Mouse (Mus musculus): ENCODE results near the gene Slc22a22. TPM values are rescaled to one million over a fixed set of nuclear protein-coding genes. Genes with fewer than 3 reads are reported as not detected.
"Not testable (repeated sequence)": the region's sequence is repeated elsewhere in the genome, so short reads cannot be mapped to it uniquely, and the experiment has no call there.

The Slc22a22 gene
- polyA plus RNA-seq, 1 experiment from 2014 or later, result not detected

DNA sequence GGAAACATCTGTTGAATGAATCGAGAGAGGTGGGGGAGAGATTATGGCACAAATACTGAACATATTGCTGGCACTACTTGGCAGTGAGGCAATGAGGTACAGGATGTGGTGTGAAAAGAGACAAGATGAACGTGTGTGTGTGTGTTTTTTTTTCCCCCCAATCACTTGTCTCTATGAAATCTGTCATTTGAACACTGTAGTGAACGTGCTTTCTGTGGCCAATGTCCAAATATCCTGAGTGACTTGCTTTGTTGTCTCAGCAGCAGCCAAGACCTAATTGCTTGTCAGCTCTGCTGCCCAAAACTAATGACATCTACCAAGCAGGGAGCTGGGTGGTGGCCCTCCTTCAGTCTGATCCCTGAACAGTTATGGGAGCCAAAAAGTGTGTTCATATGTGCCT is 136.9 kb downstream of the Slc22a22 start:
- Histone ChIP-seq H3K4me1 (no peaks in the 10 kb centered on the region), H3K9ac (no peak overlapping the region), H3K27ac (no peak overlapping the region), H3K27me3 (no peaks in the 10 kb centered on the region), H3K4me2 (no peak overlapping the region), H3K9me3 (no peaks in the 10 kb centered on the region), H3K36me3 (no peaks in the 10 kb centered on the region), H3K4me3 (no peak overlapping the region)
- no peak for ATAC-seq (ENCODE audit: insufficient number of reproducible peaks, low FRiP score, low TSS enrichment, low read depth)
- WGBS, result 27% methylated on average over 3 of the region's 3 CpGs

DNA sequence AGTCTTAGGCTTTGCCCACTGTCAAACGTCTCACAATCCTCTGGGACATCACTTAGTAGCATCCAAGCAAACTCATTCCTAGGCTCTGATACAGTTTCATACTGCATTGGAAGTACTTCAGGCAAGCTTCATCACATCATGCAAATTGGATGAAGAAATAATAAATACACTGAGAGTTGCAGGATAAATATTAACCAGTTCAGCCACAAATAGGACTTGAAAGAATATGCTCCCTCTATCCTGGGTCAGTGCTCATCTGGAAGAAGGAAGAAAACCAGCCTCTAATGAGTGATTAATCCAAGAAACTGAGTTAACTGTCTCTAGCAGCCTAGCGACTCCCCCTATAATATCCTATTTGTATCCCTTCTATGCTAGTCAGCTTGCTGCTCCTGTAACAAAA is 146.1 kb downstream of the Slc22a22 start:
- Histone ChIP-seq H3K27me3 (no peaks in the 10 kb centered on the region), H3K36me3 (no peaks in the 10 kb centered on the region), H3K4me2 (no peak overlapping the region), H3K4me3 (no peak overlapping the region), H3K9ac (no peak overlapping the region), H3K27ac (no peak overlapping the region), H3K4me1 (no peaks in the 10 kb centered on the region), H3K9me3 (no peaks in the 10 kb centered on the region)
- ATAC-seq (ENCODE audit: insufficient number of reproducible peaks, low FRiP score, low TSS enrichment, low read depth), result no peak
- WGBS, result 73% methylated on average over 2 of the region's 2 CpGs

- no peak overlapping the region for H3K9ac ChIP-seq
These were observed 159.4 kb downstream of the Slc22a22 start for GRCm38 (mm10) chr15:57318001-57318400.

DNA sequence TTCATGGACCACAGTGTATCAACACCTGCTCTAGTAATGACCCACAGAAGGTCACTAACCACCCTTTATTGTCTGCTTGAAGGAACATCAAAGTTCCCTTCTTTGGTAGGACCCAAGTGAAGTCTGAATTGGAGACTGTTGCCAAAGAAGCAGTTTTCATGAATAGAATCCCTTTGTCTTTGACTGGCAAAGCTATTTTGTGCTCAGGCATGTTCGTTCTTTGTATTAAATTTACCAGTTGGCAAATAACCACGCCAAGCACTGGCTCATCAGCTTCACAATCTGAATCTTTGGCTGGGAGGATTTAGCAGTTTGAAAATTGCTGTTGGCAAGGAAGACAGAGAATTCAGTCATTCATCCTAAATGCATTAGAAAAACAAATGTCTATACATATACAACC is 160.9 kb downstream of the Slc22a22 start:
- no peak for ATAC-seq (ENCODE audit: insufficient number of reproducible peaks, low FRiP score, low TSS enrichment, low read depth)
- no peaks in the 10 kb centered on the region; the same call in 1 of the 2 replicates for H3K9me3 ChIP-seq
- no peak overlapping the region for H3K4me2 ChIP-seq
- H3K36me3 ChIP-seq, result no peaks in the 10 kb centered on the region
- no peak overlapping the region for H3K27ac ChIP-seq
- H3K4me3 ChIP-seq, result no peak overlapping the region
- WGBS, result 82% methylated on average over 2 of the region's 2 CpGs
- no peak overlapping the region for H3K9ac ChIP-seq
- no peaks in the 10 kb centered on the region for H3K27me3 ChIP-seq
- H3K4me1 ChIP-seq, result no peaks in the 10 kb centered on the region

More at GRCm38 (mm10) chr15:57318001-57318400, 159.4 kb downstream of the Slc22a22 start:
- Histone ChIP-seq H3K4me1 (no peaks in the 10 kb centered on the region), H3K27me3 (no peaks in the 10 kb centered on the region), H3K27ac (no peak overlapping the region), H3K36me3 (no peaks in the 10 kb centered on the region), H3K9me3 (no peaks in the 10 kb centered on the region), H3K4me2 (no peak overlapping the region), H3K4me3 (no peak overlapping the region)
- ATAC-seq (ENCODE audit: insufficient number of reproducible peaks, low FRiP score, low TSS enrichment, low read depth), result no peak
- 70% methylated on average over 2 of the region's 2 CpGs for WGBS

DNA sequence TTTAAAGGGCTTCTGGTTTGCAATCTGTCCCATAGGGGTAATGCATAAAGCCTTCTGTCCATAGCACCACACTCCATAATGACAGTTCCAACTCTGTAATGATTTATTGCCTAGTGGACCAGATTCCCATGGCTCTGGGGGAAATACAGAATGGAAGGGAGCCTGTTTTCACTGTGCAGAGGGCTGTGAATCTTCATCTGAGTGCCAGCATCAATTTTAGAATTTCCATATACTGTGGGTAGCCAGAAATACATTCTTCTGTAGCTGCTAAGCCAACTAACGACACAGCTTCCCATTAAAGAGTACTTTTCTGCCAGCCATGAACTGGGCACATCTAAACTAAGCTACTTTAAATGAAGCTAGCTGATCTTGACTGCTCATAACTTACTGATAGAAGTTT is 174.7 kb downstream of the Slc22a22 start:
- no peak for ATAC-seq (ENCODE audit: insufficient number of reproducible peaks, low FRiP score, low TSS enrichment, low read depth)
- H3K27ac ChIP-seq, result no peak overlapping the region
- H3K9me3 ChIP-seq, result no peaks in the 10 kb centered on the region
- H3K9ac ChIP-seq, result no peak overlapping the region
- no peaks in the 10 kb centered on the region for H3K27me3 ChIP-seq
- H3K4me2 ChIP-seq, result no peak overlapping the region
- 44% methylated on average over 1 of the region's 1 CpGs for WGBS
- no peaks in the 10 kb centered on the region for H3K4me1 ChIP-seq
- H3K4me3 ChIP-seq, result no peak overlapping the region
- no peaks in the 10 kb centered on the region for H3K36me3 ChIP-seq

GRCm38 (mm10) chr15:57278505-57278904 is 198.9 kb downstream of the Slc22a22 start:
- Histone ChIP-seq H3K27ac (no peak overlapping the region), H3K9ac (no peak overlapping the region), H3K4me3 (no peak overlapping the region), H3K4me2 (no peak overlapping the region), H3K27me3 (no peaks in the 10 kb centered on the region), H3K9me3 (no peaks in the 10 kb centered on the region), H3K4me1 (no peaks in the 10 kb centered on the region), H3K36me3 (no peaks in the 10 kb centered on the region)
- ATAC-seq (ENCODE audit: insufficient number of reproducible peaks, low FRiP score, low TSS enrichment, low read depth), result no peak
- 38% methylated on average over 1 of the region's 1 CpGs for WGBS

DNA sequence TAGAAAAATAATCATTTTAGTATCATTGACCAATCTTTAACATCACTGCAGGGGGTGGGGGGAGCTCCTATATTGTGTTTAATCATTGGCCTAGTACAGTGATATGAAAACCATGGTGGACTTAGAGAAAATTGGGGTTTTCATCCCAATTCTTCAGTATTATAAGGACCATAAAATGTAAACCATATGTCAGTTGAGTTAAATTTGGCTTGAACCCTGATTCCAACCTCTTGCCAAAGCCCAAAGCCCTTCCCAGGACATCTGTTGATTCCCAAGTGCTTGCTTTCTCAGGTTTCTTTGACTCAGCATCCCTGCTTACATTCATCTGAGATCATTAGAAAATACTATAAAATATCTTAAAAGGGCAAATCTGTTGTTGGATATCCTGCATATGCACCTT is 201.0 kb downstream of the Slc22a22 start:
- H3K4me1 ChIP-seq, result no peaks in the 10 kb centered on the region
- no peak overlapping the region for H3K27ac ChIP-seq
- H3K9ac ChIP-seq, result no peak overlapping the region
- H3K4me2 ChIP-seq, result no peak overlapping the region
- H3K9me3 ChIP-seq, result no peaks in the 10 kb centered on the region
- H3K36me3 ChIP-seq, result no peaks in the 10 kb centered on the region
- no peak overlapping the region for H3K4me3 ChIP-seq
- no peaks in the 10 kb centered on the region for H3K27me3 ChIP-seq
- ATAC-seq (ENCODE audit: insufficient number of reproducible peaks, low FRiP score, low TSS enrichment, low read depth), result no peak

- not testable (repeated sequence) for H3K36me3 ChIP-seq; H3K4me2 ChIP-seq; H3K9me3 ChIP-seq; ATAC-seq (ENCODE audit: insufficient number of reproducible peaks, low FRiP score, low TSS enrichment, low read depth); H3K27ac ChIP-seq; H3K4me1 ChIP-seq; H3K4me3 ChIP-seq; H3K27me3 ChIP-seq; H3K9ac ChIP-seq
- 89% methylated on average over 1 of the region's 1 CpGs for WGBS
These were observed 237.4 kb downstream of the Slc22a22 start for GRCm38 (mm10) chr15:57240061-57240460.

DNA sequence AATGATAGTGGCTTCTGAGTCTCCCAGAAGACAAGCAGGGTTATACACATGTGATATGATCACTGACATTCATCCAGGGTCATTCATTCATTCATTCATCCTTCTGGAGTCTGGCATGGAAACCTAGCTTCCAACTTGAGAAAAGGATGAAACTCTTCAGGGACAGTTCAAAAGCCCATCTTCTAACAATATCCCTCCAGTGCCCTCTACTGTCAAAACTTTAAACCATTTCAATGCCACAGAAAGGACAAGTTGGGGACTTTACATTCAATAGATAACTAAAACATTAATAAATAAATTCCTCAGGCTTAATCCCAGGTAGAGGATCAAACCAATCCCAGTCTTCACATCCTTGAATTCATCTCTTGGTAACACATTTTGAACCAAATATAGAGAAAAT is 247.0 kb downstream of the Slc22a22 start:
- no peak overlapping the region for H3K4me2 ChIP-seq
- ATAC-seq (ENCODE audit: insufficient number of reproducible peaks, low FRiP score, low TSS enrichment, low read depth), result no peak
- H3K4me1 ChIP-seq, result no peaks in the 10 kb centered on the region
- no peak overlapping the region for H3K9ac ChIP-seq
- no peaks in the 10 kb centered on the region for H3K27me3 ChIP-seq
- H3K36me3 ChIP-seq, result no peaks in the 10 kb centered on the region
- no peaks in the 10 kb centered on the region for H3K9me3 ChIP-seq
- H3K27ac ChIP-seq, result no peak overlapping the region
- no peak overlapping the region for H3K4me3 ChIP-seq

DNA sequence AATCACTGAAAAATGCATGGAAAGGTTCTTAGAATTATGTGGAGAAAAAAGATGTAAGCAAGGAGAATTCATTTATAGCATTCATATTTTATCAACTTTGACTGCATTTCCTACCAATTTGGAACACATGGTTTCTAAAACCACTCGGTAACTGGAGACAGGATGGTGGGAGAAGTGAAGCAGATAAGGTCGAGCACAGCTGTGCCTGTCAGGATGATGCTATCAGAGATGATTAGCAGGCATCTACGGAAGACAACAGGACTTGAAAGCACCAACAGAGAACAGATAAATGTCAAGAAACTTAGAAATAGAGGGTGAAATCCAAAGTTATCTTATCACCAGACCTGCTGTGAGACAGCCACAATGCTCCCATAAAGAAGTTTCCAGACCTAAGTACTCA is 272.1 kb downstream of the Slc22a22 start:
- H3K4me2 ChIP-seq, result no peak overlapping the region
- no peaks in the 10 kb centered on the region for H3K27me3 ChIP-seq
- no peak overlapping the region for H3K4me3 ChIP-seq
- H3K9ac ChIP-seq, result no peak overlapping the region
- H3K27ac ChIP-seq, result no peak overlapping the region
- no peaks in the 10 kb centered on the region for H3K36me3 ChIP-seq
- ATAC-seq (ENCODE audit: insufficient number of reproducible peaks, low FRiP score, low TSS enrichment, low read depth), result no peak
- H3K9me3 ChIP-seq, result no peaks in the 10 kb centered on the region
- WGBS, result 49% methylated on average over 3 of the region's 3 CpGs
- H3K4me1 ChIP-seq, result no peaks in the 10 kb centered on the region

GRCm38 (mm10) chr15:57204444-57204930 is 272.9 kb downstream of the Slc22a22 start:
- H3K4me1 ChIP-seq, result no peaks in the 10 kb centered on the region
- ATAC-seq (ENCODE audit: insufficient number of reproducible peaks, low FRiP score, low TSS enrichment, low read depth), result no peak
- H3K4me2 ChIP-seq, result no peak overlapping the region
- H3K27me3 ChIP-seq, result no peaks in the 10 kb centered on the region
- H3K36me3 ChIP-seq, result no peaks in the 10 kb centered on the region
- no peak overlapping the region for H3K4me3 ChIP-seq
- H3K9ac ChIP-seq, result no peak overlapping the region
- no peak overlapping the region for H3K27ac ChIP-seq
- no peaks in the 10 kb centered on the region for H3K9me3 ChIP-seq

Measured in limb, embryonic 15.5 days (tissue).